Mouse (Mus musculus): ENCODE results near the gene Prpf38b. TPM values are rescaled to one million over a fixed set of nuclear protein-coding genes. Genes with fewer than 3 reads are reported as not detected.

The Prpf38b gene
- polyA plus RNA-seq, 1 experiment from 2014 or later: 73.7 TPM

DNA sequence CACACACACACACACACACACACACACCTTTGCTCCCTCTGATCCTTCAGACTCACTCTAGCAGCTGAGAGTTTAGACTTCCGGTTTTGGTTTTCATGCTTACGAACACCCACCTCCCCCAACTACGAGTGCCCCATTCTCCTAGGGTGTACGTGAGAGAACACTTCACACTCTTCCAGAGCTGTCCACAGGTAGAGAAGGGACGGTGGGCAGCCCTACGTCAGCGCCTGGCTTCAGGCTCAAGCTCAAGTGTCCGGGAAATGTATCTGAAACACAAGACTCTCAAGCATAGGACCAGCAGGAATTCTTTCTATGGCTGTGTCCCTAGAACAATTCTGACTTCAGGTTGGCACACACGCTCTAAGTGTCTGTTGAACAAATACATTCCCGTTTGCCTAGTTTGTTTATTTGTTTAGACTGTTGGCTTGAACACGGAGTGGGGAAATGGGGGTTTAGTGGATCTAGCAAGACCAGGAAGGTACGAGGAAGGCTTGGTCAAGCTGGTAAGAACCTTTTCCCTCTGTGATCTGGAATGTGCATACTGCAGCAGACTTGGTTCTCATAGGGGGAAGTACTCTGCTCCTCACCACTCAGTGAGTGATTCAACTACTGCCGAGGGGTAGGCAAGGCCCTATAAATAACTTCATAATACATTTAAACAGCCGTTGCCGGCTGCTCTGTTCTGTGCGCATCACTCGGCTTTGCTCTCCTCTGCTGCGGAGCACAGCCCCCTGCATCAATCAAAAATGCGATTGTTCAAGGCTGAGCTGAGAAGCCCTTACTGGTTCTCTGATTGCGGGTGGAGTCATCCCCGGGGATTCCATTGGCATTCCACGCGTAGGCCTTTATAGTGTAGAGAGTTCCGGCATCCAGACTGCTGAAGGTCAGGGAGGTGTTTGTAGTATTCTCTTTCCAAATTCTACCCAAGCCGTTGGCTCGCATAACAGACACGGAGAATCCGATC lies 30.7 kb downstream of the Prpf38b start:
- Histone ChIP-seq H3K4me2 (replicated peaks; ENCODE audit: low read depth, low read length) (peak overlapping the region; percentile 3), H3K27ac (ENCODE audit: low read length) (peak overlapping the region; percentile 72), H3K9me3 (ENCODE audit: control insufficient read depth, low read depth, low read length) (no peaks in the 10 kb centered on the region), H3K27me3 (ENCODE audit: control insufficient read depth, insufficient read depth, low read length) (no peaks in the 10 kb centered on the region), H3K36me3 (ENCODE audit: control insufficient read depth, insufficient read depth, low read length) (no peaks in the 10 kb centered on the region), H3K4me1 (ENCODE audit: control insufficient read depth, insufficient read depth, low read length) (peaks cover 7% of the 10 kb centered on the region; the same call in 1 of the 2 replicates), H3K4me3 (ENCODE audit: low read depth, low read length) (no peak overlapping the region), H3K9ac (replicated peaks; ENCODE audit: low read depth, low read length) (no peak overlapping the region)
- ATAC-seq (ENCODE audit: insufficient number of reproducible peaks, insufficient read depth, low FRiP score, low read depth): peak; percentile 83
- WGBS: 34% methylated on average over 28 of the region's 28 CpGs

DNA sequence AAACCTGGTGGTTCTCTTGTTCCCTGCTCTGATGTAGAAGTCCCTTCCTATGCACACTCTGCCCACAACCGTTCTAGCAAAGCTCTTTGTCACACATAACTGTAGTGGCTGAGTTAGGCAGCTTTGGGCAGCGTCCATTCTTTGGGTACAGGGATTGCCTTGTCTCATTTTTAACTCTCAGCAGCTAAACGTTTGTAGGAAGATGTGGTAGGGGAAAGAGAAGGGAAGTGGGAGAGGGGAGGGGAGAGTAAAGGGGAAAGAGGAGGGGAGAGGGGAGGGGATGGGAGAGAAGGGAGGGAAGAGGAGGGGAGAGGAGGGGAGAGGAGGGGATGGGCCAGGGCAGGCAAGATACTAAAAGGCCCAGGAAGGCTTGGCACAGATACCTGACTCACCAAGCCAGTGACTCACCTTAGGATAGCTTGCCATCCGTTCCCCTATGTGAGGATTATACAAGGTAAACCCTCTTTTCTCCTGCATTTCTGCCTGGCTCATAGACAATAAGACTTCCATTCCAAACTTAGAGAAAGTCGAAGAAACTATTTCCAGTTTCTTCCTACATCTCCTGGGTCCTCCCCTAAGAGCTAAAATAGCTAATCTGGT lies 31.6 kb downstream of the Prpf38b start:
- no peak overlapping the region for H3K4me3 ChIP-seq (ENCODE audit: low read depth, low read length)
- WGBS: 56% methylated on average over 5 of the region's 5 CpGs
- no peak overlapping the region for H3K9ac ChIP-seq (replicated peaks; ENCODE audit: low read depth, low read length)
- H3K4me1 ChIP-seq (ENCODE audit: control insufficient read depth, insufficient read depth, low read length): peaks cover 7% of the 10 kb centered on the region; the same call in 1 of the 2 replicates
- ATAC-seq (ENCODE audit: insufficient number of reproducible peaks, insufficient read depth, low FRiP score, low read depth): no peak
- no peaks in the 10 kb centered on the region for H3K9me3 ChIP-seq (ENCODE audit: control insufficient read depth, low read depth, low read length)
- H3K27ac ChIP-seq (ENCODE audit: low read length): no peak overlapping the region
- no peaks in the 10 kb centered on the region for H3K36me3 ChIP-seq (ENCODE audit: control insufficient read depth, insufficient read depth, low read length)
- H3K4me2 ChIP-seq (replicated peaks; ENCODE audit: low read depth, low read length): no peak overlapping the region
- H3K27me3 ChIP-seq (ENCODE audit: control insufficient read depth, insufficient read depth, low read length): no peaks in the 10 kb centered on the region

DNA sequence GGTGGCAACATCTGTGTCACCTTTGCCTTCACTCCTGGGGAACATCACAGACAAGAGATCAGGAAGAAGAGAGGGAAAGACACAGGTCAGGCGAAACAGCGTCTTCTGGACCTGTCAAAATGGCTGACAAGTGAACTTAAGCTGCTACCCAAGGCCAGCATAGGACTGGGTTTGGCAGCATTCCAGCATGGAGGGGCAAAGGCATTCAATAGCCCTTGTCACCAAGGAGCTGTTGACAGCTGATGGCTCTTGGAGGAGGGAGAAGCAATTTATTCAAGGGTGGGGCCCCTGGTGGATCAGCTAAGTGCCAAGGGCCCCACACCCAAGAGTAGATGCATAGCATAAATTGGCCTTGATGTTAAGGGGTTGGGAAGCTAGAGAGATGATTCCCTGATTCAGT lies 32.4 kb downstream of the Prpf38b start:
- Histone ChIP-seq H3K27me3 (ENCODE audit: control insufficient read depth, insufficient read depth, low read length) (no peaks in the 10 kb centered on the region), H3K9me3 (ENCODE audit: control insufficient read depth, low read depth, low read length) (no peaks in the 10 kb centered on the region), H3K27ac (ENCODE audit: low read length) (no peak overlapping the region), H3K4me2 (replicated peaks; ENCODE audit: low read depth, low read length) (no peak overlapping the region), H3K4me3 (ENCODE audit: low read depth, low read length) (no peak overlapping the region), H3K36me3 (ENCODE audit: control insufficient read depth, insufficient read depth, low read length) (no peaks in the 10 kb centered on the region), H3K9ac (replicated peaks; ENCODE audit: low read depth, low read length) (no peak overlapping the region), H3K4me1 (ENCODE audit: control insufficient read depth, insufficient read depth, low read length) (peaks cover 7% of the 10 kb centered on the region; the same call in 1 of the 2 replicates)
- 55% methylated on average over 2 of the region's 2 CpGs for WGBS
- ATAC-seq (ENCODE audit: insufficient number of reproducible peaks, insufficient read depth, low FRiP score, low read depth): no peak

DNA sequence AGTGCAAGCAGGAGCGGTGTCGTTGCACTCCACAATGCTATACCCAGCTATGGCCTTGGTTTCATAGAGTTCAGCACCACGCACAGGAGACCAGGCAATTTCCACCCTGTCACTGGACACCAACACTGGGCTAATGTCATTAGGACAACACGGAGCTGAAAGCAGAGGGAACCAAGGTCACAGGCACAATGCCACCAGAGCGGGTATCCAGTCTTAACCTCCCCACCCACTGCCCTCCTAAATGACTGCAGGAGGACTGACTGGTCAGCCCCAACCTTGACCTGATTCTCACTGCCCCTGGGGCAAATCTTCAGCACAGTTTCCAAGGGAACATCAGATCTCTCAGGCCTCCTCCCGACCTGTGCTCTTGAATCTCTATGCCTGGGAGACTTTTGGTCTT lies 40.9 kb downstream of the Prpf38b start:
- Histone ChIP-seq H3K27me3 (ENCODE audit: control insufficient read depth, insufficient read depth, low read length) (no peaks in the 10 kb centered on the region), H3K4me2 (replicated peaks; ENCODE audit: low read depth, low read length) (no peak overlapping the region), H3K9ac (replicated peaks; ENCODE audit: low read depth, low read length) (no peak overlapping the region), H3K4me3 (ENCODE audit: low read depth, low read length) (no peak overlapping the region), H3K27ac (ENCODE audit: low read length) (no peak overlapping the region), H3K36me3 (ENCODE audit: control insufficient read depth, insufficient read depth, low read length) (no peaks in the 10 kb centered on the region), H3K9me3 (ENCODE audit: control insufficient read depth, low read depth, low read length) (no peaks in the 10 kb centered on the region), H3K4me1 (ENCODE audit: control insufficient read depth, insufficient read depth, low read length) (no peaks in the 10 kb centered on the region)
- 88% methylated on average over 6 of the region's 6 CpGs for WGBS
- ATAC-seq (ENCODE audit: insufficient number of reproducible peaks, insufficient read depth, low FRiP score, low read depth): no peak

DNA sequence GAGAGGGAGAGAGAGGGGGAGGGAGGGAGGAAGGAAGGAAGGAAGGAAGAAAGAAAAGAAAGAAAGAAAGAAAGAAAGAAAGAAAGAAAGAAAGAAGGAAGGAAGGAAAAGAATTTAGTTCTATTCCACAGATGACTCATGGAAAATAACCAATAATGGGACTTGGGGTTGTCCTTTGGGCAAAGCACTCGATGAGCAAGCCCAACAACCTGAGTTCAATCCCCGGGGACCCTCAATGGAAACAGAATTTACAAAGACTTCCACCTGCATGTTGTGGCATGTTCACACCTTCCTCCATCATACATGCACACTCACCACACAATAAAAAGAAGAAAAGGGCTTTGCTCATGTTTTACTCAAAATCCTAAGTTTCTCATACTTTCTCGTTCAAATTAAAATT lies 44.1 kb downstream of the Prpf38b start:
- Histone ChIP-seq H3K9ac (replicated peaks; ENCODE audit: low read depth, low read length) (no peak overlapping the region), H3K4me2 (replicated peaks; ENCODE audit: low read depth, low read length) (no peak overlapping the region), H3K9me3 (ENCODE audit: control insufficient read depth, low read depth, low read length) (no peaks in the 10 kb centered on the region), H3K36me3 (ENCODE audit: control insufficient read depth, insufficient read depth, low read length) (no peaks in the 10 kb centered on the region), H3K27me3 (ENCODE audit: control insufficient read depth, insufficient read depth, low read length) (no peaks in the 10 kb centered on the region), H3K4me1 (ENCODE audit: control insufficient read depth, insufficient read depth, low read length) (no peaks in the 10 kb centered on the region), H3K27ac (ENCODE audit: low read length) (no peak overlapping the region), H3K4me3 (ENCODE audit: low read depth, low read length) (no peak overlapping the region)
- no peak for ATAC-seq (ENCODE audit: insufficient number of reproducible peaks, insufficient read depth, low FRiP score, low read depth)
- 95% methylated on average over 3 of the region's 3 CpGs for WGBS

DNA sequence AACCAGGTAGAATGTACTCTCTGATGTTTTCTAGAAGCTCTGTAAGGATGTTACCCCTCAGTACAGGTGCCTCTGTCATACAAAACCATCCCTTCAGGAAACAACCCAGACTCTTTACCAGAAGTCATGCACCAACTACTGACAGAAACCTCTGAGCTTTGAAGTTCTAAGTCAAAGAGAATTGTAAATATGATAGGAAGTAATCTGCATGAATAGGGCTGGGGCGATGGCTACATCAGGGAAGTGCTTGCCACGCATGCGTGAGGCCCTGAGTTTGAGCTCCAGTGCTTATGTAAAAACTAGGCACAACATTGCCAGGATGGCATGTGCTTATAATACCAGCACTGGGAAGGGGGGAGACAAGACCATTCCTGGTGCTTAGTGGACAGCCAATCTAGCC lies 45.9 kb downstream of the Prpf38b start:
- H3K4me2 ChIP-seq (replicated peaks; ENCODE audit: low read depth, low read length): no peak overlapping the region
- no peaks in the 10 kb centered on the region for H3K4me1 ChIP-seq (ENCODE audit: control insufficient read depth, insufficient read depth, low read length)
- no peaks in the 10 kb centered on the region for H3K36me3 ChIP-seq (ENCODE audit: control insufficient read depth, insufficient read depth, low read length)
- no peak for ATAC-seq (ENCODE audit: insufficient number of reproducible peaks, insufficient read depth, low FRiP score, low read depth)
- no peaks in the 10 kb centered on the region for H3K9me3 ChIP-seq (ENCODE audit: control insufficient read depth, low read depth, low read length)
- no peak overlapping the region for H3K4me3 ChIP-seq (ENCODE audit: low read depth, low read length)
- no peak overlapping the region for H3K9ac ChIP-seq (replicated peaks; ENCODE audit: low read depth, low read length)
- no peak overlapping the region for H3K27ac ChIP-seq (ENCODE audit: low read length)
- 91% methylated on average over 3 of the region's 3 CpGs for WGBS
- H3K27me3 ChIP-seq (ENCODE audit: control insufficient read depth, insufficient read depth, low read length): no peaks in the 10 kb centered on the region

DNA sequence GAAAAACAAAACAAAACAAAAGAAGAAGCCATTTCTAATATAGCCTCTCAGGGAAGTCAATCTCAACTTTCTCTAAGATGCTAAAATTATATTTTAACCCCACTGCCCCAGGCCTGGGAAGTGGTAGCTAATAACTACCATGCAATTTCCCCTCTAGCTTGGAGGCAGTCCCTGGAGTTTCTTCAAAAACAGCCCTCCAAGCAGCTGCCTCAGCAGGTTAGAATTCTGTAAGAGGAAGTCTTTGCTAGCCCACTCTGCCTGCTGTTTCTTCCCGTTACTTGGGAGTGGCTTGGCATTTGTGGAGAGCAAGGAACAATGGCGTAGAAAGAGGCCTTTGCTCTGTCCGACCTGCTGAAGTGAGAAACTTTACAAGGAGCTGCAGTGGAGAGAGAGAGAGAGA lies 46.4 kb downstream of the Prpf38b start:
- no peak for ATAC-seq (ENCODE audit: insufficient number of reproducible peaks, insufficient read depth, low FRiP score, low read depth)
- H3K9ac ChIP-seq (replicated peaks; ENCODE audit: low read depth, low read length): no peak overlapping the region
- no peaks in the 10 kb centered on the region for H3K4me1 ChIP-seq (ENCODE audit: control insufficient read depth, insufficient read depth, low read length)
- no peak overlapping the region for H3K4me3 ChIP-seq (ENCODE audit: low read depth, low read length)
- H3K27me3 ChIP-seq (ENCODE audit: control insufficient read depth, insufficient read depth, low read length): no peaks in the 10 kb centered on the region
- no peaks in the 10 kb centered on the region for H3K9me3 ChIP-seq (ENCODE audit: control insufficient read depth, low read depth, low read length)
- no peak overlapping the region for H3K4me2 ChIP-seq (replicated peaks; ENCODE audit: low read depth, low read length)
- WGBS: 53% methylated on average over 3 of the region's 3 CpGs
- no peaks in the 10 kb centered on the region for H3K36me3 ChIP-seq (ENCODE audit: control insufficient read depth, insufficient read depth, low read length)
- H3K27ac ChIP-seq (ENCODE audit: low read length): no peak overlapping the region

DNA sequence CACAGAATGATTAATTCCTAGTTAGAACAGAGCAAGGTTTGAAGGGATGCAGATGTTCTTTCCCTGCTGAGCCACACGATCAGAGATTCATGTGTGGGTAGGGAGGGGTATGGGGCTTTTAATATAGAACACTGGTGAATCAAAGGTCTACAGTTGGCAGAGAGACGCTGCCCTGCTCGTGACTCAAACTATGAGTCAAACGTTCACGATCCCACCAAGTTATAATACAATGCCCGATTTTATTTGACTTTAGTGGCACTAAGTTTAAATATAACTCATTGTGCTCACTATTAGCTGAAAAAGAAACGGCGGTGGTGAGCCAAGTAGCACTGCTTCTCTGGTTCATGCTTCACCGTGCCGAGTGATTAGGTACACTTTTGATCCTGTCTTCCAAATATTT lies 48.4 kb downstream of the Prpf38b start:
- H3K4me2 ChIP-seq (replicated peaks; ENCODE audit: low read depth, low read length): no peak overlapping the region
- ATAC-seq (ENCODE audit: insufficient number of reproducible peaks, insufficient read depth, low FRiP score, low read depth): no peak
- no peak overlapping the region for H3K9ac ChIP-seq (replicated peaks; ENCODE audit: low read depth, low read length)
- H3K9me3 ChIP-seq (ENCODE audit: control insufficient read depth, low read depth, low read length): no peaks in the 10 kb centered on the region
- H3K27ac ChIP-seq (ENCODE audit: low read length): no peak overlapping the region
- H3K4me1 ChIP-seq (ENCODE audit: control insufficient read depth, insufficient read depth, low read length): 0 out of 2 replicates have a peak, but pooled peaks cover 3% of the 10 kb centered on the region
- no peak overlapping the region for H3K4me3 ChIP-seq (ENCODE audit: low read depth, low read length)
- H3K36me3 ChIP-seq (ENCODE audit: control insufficient read depth, insufficient read depth, low read length): no peaks in the 10 kb centered on the region
- whole genome bisulfite sequencing: 71% methylated on average over 10 of the region's 10 CpGs
- H3K27me3 ChIP-seq (ENCODE audit: control insufficient read depth, insufficient read depth, low read length): no peaks in the 10 kb centered on the region

Measured in stomach, embryonic 14.5 days (tissue).